Mouse (Mus musculus) adrenal gland, postnatal 0 days (tissue): ENCODE measurements around the gene Rad17. TPM values are rescaled to one million over a fixed set of nuclear protein-coding genes. Genes with fewer than 3 reads are reported as not detected.

Source experiments
- polyA plus RNA-seq: library from polyadenylated mRNA; unstranded; fragments of >200 nt; fragmentation: Nextera tagmentation; extraction: Ambion mirVana; gene quantifications from 2 replicates; pipeline ENCODE4 v1.2.1, GENCODE M21; 2015

The Rad17 gene
- polyA plus RNA-seq: 15.3 and 23.1 TPM in 2 replicates

DNA sequence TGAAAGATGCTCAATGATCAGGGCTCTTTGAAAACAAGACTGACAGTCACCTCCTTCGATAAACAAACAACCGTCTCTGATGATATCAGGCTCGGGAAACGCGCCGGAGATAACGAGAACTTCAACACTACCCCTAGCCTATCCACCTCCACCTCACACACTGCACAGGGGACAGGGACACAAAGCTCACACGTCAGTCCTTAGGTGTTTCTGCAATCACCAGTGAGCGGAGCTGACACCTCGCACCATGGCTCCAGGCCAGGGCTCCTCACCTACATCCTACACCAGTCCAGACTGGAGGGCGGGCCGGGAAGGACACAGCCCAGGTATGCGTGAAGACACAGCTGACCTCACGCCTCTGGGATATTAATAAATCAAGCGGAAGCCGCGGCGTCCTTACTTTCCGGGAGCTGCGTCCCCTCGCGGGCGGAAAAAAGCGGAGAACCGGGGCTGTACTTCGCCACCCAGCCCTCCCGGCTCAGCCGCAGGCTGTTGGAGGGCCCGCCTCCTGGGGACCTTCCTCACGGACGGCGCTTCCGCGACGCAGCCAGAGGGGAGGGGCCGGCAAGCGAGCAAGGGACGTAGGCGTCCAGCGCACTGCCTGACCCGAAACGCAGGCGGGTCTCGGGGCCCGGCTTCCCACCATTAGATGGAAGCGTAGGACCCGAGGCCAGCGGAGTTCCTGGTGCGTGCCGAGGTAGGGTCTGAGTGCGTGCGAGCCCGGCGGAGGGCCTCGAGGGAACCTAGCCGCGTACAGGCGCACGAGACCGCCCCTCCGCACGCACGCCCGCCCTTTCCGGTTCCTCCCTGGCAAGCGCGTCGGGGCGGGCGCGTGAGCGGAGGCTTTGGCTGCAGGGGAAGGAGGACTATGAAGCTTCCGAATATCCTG lies at the start of gene Rad17, which contains the start of gene Ak6:
Gene Rad17 (minus strand): TSS at position 502 of the 889 bp plus-strand sequence.
Gene Ak6 (plus strand): TSS at position 430 of the 889 bp plus-strand sequence.

GRCm38 (mm10) chr13:100669291-100670022 lies 18.6 kb upstream of the Rad17 start, which contains the start of gene Ccdc125:
Gene Ccdc125 (plus strand): TSS chr13:100669717.

GRCm38 (mm10) chr13:100651439-100652186 lies 762 bp upstream of the Rad17 start, which contains the start of gene Taf9:
Gene Taf9 (plus strand): TSS chr13:100651579.

GRCm38 (mm10) chr13:100616181-100617087 lies 34.4 kb downstream of the Rad17 start, which contains the start of gene Marveld2:
Gene Marveld2 (minus strand): TSS chr13:100616971.

Other genes starting within 250 kb of the Rad17 start
- 0.17 TPM in 1 of 2 replicates, not detected in the other for gene Naip1, start 198.2 kb downstream of the Rad17 start, polyA plus RNA-seq
- gene Gtf2h2, start 158.5 kb downstream of the Rad17 start, polyA plus RNA-seq: 48.8 and 53.6 TPM in 2 replicates
- gene Ocln, start 98.3 kb downstream of the Rad17 start, polyA plus RNA-seq: 6.0 and 9.7 TPM in 2 replicates
- gene Marveld2, start 34.1 kb downstream of the Rad17 start, polyA plus RNA-seq: 0.93 and 1.6 TPM in 2 replicates
- gene Ak6, start 72 bp downstream of the Rad17 start, polyA plus RNA-seq: 218 and 264 TPM in 2 replicates
- gene Taf9, start 528 bp upstream of the Rad17 start, polyA plus RNA-seq: 11.8 and 19.2 TPM in 2 replicates
- gene Ccdc125, start 18.7 kb upstream of the Rad17 start, polyA plus RNA-seq: 1.8 and 2.9 TPM in 2 replicates
- gene Cdk7, start 79.9 kb upstream of the Rad17 start, polyA plus RNA-seq: 81.6 and 88.1 TPM in 2 replicates
- 175 and 220 TPM in 2 replicates for gene Mrps36, start 93.6 kb upstream of the Rad17 start, polyA plus RNA-seq
- gene Cenph, start 124.8 kb upstream of the Rad17 start, polyA plus RNA-seq: 16.3 and 16.8 TPM in 2 replicates
- 36.3 and 46.4 TPM in 2 replicates for gene Ccnb1, start 135.5 kb upstream of the Rad17 start, polyA plus RNA-seq
- 37.4 and 44.1 TPM in 2 replicates for gene Slc30a5, start 182.4 kb upstream of the Rad17 start, polyA plus RNA-seq